Mouse (Mus musculus) spleen, adult 2 months (tissue): Measurements from ENCODE around the gene Fuca1.

Experiments
- CTCF ChIP-seq: fragments of 200-500 bp; IDR thresholded peaks from 2 replicates; pipeline ENCODE4 v1.5.1; 2011; ENCODE audit warnings: mild to moderate bottlenecking, inconsistent platforms; ENCODE audit not compliant: insufficient read depth, insufficient read length, insufficient replicate concordance; ENCODE audit errors: extremely low read depth
- POLR2A ChIP-seq: fragments of 200-500 bp; IDR thresholded peaks from 2 replicates; pipeline ENCODE4 v1.6.1; 2011; ENCODE audit warnings: low read depth, low read length, inconsistent platforms

DNA sequence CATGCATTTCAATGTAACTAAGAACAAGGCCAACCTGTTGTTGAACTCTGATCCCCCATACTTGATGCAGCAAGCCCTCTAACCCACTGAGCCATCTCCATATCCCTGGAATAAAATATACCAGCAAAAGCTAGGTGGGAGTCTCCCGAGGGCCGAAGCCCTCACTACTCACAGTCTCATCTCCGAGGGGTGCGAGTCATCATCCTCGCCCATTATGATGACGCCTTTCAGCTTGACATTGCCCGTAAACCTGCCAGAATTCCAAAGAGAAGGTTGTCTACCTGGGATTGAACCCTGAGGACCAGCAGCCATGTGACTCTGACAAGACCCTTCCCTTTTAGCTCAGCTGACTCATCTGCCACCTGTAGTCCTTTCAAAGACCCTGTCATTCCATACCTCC is 65.2 kb downstream of the Fuca1 start:
- TF ChIP-seq POLR2A (no peak), CTCF (no peak)
